Mouse (Mus musculus): ENCODE measurements around the gene Tbl3. TPM values are rescaled to one million over a fixed set of nuclear protein-coding genes. Genes with fewer than 3 reads are reported as not detected.

Tbl3 gene
- total RNA-seq (2021): 10 to 100 TPM; 28.5 to 29.1 TPM
- long read RNA-seq, experiment 1, full-length matches to known transcripts: 35 of 48 reads
- long read RNA-seq, experiment 1, partial matches to known transcripts: 5 of 48 reads
- long read RNA-seq, experiment 1, other reads (novel, unspliced or antisense): 8 of 48 reads
- long read RNA-seq, experiment 2, full-length matches to known transcripts: 39 of 48 reads
- long read RNA-seq, experiment 2, partial matches to known transcripts: 3 of 48 reads
- long read RNA-seq, experiment 2, other reads (novel, unspliced or antisense): 6 of 48 reads

DNA sequence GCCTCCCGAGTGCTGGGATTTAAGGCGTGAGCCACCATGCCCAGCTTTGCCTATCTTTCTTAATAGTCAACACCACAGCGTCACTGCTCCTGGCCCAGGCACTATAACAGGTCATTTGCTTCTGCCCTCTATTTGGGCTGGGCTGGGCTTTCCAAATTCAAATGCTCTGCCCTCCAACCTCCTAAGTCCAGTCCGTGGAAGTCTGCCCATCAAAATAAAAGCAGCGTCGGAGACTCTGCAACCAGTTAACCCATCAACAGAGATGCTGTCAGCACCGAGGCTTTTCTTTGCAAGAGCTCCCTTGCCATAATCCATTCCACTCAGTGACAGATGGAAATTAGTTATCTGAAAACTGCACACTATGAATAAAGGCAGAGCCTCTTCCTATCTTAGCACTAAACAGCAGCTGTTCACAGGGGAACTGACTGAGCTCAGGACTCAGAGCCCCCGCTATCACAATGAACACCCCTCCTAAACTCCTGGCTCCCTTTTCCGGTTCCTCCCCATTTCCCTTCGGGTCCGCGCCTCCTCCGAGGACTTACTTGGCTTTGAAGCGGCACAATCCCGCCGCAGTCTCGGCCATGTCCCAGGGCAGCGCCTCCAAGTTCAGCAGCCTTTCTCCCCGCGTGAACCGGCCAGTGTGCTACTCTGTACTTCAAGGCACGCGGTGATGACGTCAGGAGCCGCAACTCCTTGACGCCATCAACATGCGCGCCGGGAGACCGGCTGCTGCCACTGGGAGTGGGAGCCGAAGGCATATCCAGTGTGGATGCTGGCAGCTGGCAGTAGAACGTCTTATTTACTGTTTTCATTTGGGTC, at the start of gene Tbl3:
Tbl3 (minus strand) TSS at position 679 of the 819 bp plus-strand sequence.
- DNase-seq (ENCODE audit: low spot score in 2 of 2): peak; percentile 94 to 95

DNA sequence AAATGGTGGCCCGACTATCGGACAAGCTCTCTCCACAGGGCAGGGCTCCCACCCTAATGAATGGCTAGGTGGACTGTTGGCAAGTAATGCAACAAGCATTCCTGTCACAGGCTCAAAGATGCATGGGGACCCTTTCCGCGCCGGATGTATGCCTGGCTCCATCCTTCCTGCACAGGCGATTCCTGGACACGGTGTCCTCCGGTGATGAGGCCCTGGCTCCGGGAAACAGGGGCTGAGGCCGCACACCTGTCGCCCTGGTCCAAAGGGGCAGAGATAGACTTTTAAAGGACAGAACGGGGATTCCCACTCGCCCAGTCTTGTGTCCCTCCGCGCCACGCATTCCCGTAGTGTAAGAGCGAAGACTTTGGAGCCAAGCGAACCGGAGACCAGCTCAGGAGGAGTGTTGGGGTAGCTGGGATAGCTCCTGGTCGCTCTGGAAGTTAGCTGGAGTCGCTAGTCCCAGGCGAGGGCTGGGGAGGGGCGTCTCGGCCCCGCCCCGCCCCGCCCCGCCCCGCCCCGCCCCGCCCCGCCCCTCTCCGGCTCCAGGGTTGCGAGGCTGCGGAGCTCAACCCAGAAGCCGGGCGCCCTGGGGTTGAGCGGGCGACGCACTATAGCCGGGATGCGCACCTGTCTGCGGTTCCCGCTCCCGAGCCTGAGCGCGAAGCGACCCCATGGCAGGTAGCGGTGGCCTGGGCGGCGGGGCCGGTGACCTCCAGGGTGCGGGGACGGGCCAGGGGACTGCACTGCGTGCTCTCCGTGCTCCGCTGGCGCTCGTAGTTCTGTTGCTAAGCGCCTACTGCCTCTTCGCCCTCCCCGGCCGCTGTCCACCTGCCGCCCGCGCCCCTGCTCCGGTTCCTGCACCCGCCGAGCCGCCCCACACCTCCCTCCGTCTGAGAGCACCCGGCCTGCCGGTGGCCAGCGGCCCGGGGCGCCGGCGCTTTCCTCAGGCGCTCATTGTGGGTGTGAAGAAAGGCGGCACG, 45.2 kb upstream of the Tbl3 start, which contains the start of gene Hs3st6:
Hs3st6 (plus strand) TSS at position 574 of the 980 bp plus-strand sequence.
- DNase-seq (ENCODE audit: low spot score in 2 of 2): no peak

DNA sequence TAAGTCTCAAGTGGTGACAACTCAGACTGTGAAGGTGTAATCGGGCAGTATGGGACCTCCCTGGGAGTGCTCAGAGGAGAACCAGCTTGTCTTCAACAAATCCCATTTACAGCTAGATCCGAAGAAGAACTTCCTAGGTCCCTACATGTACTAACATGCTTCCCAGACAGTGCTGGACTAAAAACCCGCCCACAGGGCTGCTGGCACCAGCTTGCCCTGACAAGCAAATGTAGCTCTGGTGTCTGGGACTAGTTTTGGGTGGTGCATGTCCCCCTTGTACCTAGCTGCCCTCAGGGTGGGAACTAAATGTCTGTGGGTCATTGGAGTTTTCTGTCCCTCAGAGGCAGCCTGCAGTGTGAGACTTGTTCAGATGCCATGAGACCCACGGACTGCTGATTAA, 44.1 kb upstream of the Tbl3 start:
- no peak for DNase-seq (ENCODE audit: low spot score in 2 of 2)

DNA sequence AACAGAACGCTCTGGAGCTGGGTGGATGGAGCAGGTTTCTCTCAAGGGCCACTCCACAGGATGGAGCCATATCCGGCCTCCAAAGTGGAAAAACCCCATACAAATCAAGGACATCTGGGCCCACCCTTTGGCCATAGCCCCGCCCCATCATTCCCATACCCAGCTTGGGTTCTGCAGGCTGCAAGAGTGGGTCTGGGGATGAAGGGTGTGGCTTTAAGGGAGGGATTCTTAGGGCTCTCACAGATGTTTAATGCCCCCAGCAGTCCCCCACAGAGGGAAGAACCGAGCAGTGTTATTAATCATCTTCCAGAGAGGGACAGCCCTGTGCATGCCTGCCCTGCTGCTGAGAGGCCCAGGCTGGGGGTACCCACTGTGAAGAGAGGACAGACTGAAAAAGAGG, 39.5 kb upstream of the Tbl3 start:
- DNase-seq (ENCODE audit: low spot score in 2 of 2): no peak

DNA sequence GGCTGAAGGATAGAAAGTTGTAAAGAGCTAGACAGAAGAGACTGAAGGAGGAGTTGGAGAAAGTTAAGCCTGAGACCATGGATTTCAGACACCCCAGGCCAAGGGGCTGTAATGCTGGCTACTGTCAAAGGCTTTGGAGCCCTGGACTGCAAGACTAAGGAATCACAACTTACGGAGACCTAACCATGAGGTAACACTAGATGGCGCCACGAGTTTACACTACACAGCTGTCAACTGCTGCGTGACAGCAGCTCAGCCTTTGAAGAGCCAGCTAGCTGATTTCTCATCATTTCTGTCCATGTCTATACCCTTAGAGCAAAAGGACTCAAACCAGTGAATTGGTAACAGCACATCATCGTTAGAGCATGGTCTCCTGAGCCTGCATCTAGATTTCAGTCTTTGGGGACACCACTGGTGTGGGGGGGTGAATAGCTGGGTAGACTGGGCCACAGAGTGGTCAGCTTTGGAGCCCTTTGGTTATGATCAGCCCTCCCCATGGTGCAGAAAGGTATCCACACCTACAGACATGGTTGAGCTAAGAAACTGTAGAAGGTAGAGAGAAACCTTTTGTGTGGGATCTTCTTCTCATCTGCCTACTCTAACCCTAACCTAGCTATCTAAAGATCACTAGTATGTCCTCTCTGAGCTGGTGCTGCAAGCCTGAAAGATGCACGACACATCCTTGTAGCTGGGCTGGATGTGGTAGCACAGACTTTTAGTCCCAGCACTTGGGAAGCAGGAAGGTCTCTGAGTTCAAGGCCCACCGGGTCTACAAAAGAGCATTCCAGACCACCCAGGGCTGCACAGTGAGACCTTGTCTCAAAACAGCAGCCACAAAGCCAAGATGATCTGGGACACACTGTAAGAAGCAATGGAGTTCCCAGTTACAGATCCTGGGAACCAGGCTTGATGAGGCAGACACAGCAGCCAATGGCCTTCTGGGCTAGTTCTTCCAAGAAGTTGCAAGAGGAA, 38.4 kb upstream of the Tbl3 start:
- peak; percentile 82 to 90 for DNase-seq (ENCODE audit: low spot score in 2 of 2)

DNA sequence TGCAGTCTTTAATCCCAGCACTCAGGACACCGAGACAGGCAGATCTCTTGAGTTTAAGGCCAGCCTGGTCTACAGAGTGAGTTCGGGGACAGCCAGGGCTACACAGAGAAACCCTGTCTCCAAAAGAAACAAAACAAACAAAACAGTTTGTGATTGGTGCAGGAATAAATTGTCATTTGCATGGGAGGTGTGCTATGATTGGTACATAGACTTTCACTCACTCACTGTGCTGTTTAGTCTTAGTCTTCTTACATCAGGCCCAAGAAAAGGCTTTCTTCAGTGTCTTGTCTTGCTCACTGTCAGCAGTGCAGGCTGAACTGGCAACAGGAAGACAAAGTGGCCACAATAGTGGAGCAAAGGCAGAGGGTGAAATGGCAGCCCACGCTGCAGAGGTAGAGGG, 36.9 kb upstream of the Tbl3 start:
- no peak for DNase-seq (ENCODE audit: low spot score in 2 of 2)

DNA sequence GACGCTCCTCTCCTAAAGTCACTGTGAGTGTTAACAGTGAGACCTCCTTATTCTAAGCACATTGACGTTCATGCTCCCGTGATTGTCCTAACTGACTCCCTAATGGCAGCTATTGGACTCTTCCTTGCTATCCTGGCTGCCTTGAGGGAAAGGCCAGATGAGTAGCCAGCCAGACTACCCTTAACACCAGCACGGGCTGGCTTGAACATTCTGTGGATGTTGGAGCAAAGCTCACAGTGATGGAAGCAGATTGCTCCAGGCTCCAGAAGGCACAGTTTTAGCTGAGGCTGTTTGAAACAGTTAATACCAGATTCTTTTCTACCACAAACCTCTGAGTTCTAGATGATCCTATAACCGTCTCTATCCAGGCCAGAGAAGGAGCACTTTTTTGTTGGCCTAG, 36.4 kb upstream of the Tbl3 start:
- DNase-seq (ENCODE audit: low spot score in 2 of 2): no peak

DNA sequence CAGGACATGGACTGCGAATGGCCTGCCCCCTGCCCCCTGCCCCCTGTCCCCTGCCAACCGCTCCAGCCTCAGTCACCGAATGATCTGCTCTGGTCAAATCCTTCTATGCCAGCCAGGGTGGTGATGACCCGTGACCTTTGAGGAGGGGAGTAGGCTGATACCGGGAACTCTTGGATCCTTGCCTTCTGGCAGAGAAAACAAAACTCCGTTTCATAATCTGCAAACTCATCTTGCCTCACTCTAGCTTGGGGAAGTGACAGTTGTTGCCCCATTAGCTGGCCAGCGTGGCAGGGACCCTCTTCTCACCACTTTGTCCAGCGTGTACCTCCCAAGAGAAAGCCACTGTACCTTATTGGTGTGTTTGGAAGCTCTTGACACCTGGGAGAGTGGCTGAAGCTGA, 34.8 kb upstream of the Tbl3 start:
- DNase-seq (ENCODE audit: low spot score in 2 of 2): no peak

DNA sequence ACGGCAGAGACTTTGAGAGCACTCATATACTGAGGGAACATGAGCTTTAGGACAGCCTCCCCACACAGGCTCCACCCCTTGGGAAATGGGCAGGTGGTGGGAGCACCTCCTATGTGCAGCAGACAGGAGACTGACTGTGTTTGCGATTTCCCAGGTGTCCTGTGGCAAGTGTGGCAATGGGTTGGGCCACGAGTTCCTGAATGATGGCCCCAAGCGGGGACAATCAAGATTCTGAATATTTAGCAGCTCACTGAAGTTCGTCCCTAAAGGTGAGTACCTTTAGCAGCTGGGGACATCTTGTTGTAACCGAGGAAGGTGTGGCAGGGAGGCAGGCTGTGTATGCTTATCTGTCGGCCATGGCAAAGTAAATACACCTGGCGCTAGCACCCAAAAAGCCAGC, 32.5 kb upstream of the Tbl3 start:
- DNase-seq (ENCODE audit: low spot score in 2 of 2): no peak

DNA sequence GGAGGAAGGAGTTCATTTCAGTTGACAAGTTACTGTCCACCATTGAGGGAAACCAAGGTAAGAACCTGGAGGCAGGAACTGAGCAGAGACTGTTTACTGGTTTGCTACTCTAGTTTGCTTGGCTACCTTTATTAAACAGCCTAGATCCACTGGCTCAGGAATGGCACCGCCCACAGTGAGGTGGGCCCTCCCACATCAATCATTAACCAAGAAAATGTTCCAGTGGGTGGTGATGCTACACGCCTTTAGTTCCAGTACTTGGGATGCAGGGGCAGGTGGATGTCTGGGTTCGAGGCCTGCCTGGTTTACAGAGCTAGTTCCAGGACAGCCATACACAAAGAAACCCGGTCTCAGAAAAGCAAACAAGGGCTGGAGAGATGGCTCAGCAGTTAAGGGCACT, 30.8 kb upstream of the Tbl3 start:
- no peak for DNase-seq (ENCODE audit: low spot score in 2 of 2)

DNA sequence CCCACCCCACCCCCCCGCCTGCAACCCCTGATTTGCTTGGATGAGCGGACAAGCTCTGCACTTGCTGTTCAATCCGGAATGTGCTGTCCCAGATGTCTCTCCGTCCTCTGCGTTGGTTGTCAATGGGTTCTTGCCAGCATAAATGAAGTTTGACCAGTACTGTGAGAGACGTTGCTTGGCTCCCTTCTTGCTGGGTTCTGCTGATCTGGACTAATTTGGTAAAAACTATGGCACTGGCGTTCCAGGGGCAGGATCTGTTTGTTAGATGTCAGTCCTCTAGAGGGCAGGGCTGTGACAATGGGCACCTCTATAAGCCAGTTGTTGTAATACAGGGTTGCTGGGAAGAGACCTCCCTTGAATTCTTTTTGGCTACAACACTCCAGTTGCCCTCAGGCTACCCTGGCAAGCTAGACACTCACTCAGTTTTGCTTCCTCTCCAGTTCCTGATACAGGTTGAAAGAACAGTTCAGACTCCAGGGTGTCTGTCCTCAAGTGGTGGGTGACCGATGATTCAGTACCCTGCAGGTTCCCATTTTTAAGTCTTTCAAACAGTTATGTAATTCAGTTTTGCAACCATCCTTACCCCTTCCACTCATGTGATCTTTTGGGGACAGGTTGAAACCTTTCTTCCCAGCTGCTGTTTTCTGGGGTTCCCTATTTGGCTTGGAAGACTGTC, 29.8 kb upstream of the Tbl3 start:
- DNase-seq (ENCODE audit: low spot score in 2 of 2): no peak

DNA sequence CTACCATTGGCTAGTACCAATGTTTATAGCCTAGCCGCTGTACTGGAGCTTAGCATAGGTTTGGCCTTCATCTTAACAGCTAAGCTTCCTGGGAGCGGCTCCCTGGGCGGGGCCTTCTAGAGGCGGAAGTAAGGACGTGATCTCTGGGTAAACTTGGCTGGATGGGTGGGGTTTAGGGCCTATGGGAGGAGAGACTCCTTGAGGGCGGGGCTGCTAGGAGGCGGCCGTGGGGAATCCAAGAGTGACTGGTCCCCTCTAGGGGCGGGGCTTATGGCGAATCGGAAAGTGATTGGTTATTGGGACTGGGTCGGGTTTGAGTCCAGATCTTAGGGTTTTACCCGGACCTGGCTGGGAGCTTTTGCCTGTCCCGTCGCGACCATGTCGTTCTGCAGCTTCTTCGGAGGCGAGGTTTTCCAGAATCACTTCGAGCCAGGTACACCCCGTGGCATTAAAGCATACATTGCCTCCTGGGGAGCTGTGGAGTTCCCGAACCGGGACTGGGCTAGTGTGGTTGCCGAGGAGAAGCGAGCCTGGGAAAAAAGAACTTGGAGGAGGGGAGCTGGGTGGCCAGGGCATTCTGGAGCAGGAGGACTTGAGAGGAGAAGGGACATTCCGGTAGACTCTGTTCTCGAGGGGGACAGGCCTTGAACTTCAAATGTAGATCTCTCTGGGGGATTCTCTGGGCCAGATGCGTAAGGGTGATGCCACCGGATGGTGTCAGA, 29.0 kb upstream of the Tbl3 start, which contains the start of gene Msrb1:
Msrb1 (plus strand) TSS at position 313 of the 722 bp plus-strand sequence.
- peak; percentile 84 to 96 for DNase-seq (ENCODE audit: low spot score in 2 of 2)

DNA sequence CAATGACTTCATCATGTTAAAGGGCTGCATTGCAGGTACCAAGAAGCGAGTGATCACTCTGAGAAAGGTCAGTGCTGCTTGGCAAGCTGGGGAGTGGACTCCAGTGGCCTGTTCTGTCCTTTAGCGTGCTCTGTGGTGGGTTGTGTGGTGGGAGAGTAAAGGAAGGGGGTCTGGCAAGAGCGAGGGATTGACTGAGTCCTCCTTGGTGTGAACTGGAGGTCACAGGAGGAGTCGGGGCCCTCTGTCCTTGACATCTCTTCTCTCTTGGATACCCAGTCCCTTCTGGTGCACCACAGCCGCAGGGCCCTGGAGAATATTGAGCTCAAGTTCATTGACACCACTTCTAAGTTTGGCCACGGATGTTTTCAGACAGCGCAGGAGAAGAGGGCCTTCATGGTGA, 28.0 kb upstream of the Tbl3 start:
- no peak for DNase-seq (ENCODE audit: low spot score in 2 of 2)

DNA sequence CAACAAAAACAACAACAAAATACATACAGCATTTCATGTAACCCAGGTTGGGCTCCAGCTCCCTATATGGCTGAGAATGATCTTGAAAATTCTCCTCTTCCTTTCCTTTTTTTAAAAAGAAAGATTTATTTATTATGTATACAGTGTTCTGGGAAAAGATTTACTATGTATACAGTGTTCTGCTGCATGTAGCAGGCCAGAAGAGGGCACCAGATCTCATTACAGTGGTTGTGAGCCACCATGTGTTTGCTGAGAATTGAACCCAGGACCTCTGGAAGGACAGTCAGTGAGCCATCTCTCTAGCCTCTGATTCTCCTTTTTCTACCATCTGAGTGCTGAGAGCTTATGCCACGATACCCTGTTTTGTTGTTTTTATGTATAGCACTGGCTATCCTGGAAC, 27.1 kb upstream of the Tbl3 start:
- no peak for DNase-seq (ENCODE audit: low spot score in 2 of 2)

DNA sequence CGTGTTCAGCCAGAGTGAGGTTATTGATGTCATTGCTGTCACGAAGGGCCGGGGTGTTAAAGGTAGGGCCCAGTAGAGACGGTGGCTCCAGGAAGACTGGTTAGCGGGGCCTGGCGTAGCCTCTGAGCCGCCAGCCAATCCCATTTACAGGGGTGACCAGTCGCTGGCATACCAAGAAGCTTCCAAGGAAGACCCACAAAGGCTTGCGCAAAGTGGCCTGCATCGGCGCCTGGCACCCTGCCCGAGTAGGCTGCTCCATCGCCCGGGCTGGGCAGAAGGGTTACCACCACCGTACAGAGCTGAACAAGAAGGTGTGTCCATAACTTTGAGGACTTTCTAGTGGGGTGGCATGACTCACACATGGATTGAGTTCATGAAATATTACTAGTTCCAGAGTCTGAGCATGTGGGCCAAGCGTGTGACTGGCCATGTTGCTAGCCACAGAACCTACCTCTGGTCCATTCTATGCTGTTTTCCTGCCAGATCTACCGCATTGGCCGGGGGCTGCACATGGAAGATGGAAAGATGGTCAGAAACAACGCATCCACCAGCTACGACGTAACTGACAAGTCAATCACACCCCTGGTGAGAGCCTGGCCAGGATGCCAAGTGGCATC, 26.1 kb upstream of the Tbl3 start:
- no peak for DNase-seq (ENCODE audit: low spot score in 2 of 2)

DNA sequence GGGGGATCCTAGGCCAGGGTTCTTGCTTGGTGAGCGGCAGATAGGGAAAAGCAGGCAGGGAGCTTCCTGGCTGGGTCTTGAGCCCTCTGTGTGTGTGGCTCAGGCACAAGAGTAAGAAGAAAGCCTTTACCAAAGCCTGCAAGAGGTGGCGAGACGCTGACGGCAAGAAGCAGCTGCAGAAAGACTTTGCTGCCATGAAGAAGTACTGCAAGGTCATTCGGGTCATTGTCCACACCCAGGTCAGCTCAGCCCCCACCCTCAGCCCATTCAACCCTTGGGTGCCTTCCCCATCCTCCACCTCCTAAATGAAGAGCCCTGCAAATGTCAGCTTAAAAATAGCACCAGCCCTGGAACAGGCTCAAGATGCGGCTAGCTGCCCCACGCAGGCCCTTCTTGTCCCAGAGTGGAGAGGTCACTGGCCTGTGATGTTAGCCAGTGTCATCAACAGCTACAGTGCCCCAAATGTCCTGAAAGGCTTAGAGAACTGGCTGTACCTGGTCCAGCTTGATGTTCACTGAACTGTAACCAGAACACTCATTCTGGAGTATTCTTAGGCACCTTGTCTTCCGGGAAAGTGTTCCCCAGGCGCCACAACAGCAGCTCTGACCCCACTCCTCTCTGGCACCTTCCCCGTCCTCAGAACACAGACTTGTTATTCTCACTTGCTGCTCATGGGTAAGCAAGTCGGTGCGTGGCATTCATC, 24.9 kb upstream of the Tbl3 start:
- no peak for DNase-seq (ENCODE audit: low spot score in 2 of 2)

DNA sequence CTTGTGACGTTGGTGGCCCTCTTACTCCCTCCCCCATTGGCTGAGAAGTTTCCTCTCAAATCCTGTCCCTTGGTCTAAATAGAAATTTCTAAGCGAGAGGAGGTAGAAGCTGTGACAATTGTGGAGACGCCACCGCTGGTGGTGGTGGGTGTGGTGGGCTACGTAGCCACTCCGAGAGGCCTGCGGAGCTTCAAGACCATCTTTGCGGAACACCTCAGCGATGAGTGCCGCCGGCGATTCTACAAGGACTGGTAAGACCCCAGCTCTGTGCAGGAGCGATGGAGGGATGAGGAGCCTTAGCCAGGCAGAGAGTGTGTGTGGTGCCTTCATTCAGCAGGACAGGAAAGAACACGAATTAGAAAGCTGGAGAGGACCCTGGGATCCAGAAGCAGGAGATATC, 23.3 kb upstream of the Tbl3 start:
- no peak for DNase-seq (ENCODE audit: low spot score in 2 of 2)

DNA sequence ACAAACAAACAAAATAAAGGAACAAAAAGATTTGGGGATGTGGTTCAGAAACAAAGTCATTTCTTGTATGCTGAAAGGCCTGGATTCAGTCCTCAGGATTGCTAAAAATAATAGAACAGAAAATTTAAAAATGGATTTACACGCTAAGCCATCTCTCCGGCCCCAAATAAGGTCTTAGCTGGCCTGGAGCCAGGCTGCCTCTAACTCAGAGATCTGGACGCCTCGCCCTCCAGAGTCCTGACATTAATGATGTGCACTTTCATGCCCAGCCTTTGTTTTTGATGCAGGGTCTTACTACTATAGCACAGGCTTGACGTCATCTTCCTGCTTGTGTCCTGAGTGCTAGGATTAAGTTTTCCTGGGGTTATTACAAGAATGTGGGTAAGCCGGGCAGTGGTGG, 21.6 kb upstream of the Tbl3 start:
- no peak for DNase-seq (ENCODE audit: low spot score in 2 of 2)

Data from layer of hippocampus, postnatal 14 days (tissue).